Mouse (Mus musculus) liver, embryonic 16.5 days (tissue): Measurements from ENCODE around the gene Fxyd6. TPM values are rescaled to one million over a fixed set of nuclear protein-coding genes. Genes with fewer than 3 reads are reported as not detected.

Source experiments
- ATAC-seq: fragments of 200-750 bp; cut with Nextera tagmentation; 2 replicates; pipeline ENCODE4 v1.8.0; 2017; ENCODE audit warnings: low read depth, mild to moderate bottlenecking, moderate number of reproducible peaks, moderate library complexity
- H3K27ac ChIP-seq: fragments of 300-500 bp; sonication (generic); 2 replicates; pipeline ENCODE4 v1.5.1; 2014; ENCODE audit warnings: mild to moderate bottlenecking, low read length
- H3K27me3 ChIP-seq: fragments of 300-500 bp; sonication (generic); 2 replicates; pipeline ENCODE4 v1.6.1; 2014; ENCODE audit warnings: low read depth, low read length, mixed read lengths; ENCODE audit not compliant: control insufficient read depth, insufficient read depth
- H3K36me3 ChIP-seq: fragments of 300-500 bp; sonication (generic); 2 replicates; pipeline ENCODE4 v1.6.1; 2014; ENCODE audit warnings: mild to moderate bottlenecking; ENCODE audit not compliant: control insufficient read depth, insufficient read depth
- H3K4me1 ChIP-seq: fragments of 300-500 bp; sonication (generic); 2 replicates; pipeline ENCODE4 v1.6.1; 2014; ENCODE audit warnings: low read depth, low read length, mixed read lengths; ENCODE audit not compliant: control insufficient read depth
- H3K4me2 ChIP-seq: fragments of 300-500 bp; sonication (generic); 2 replicates; pipeline ENCODE4 v1.6.1; 2014; ENCODE audit warnings: low read depth, low read length, mixed read lengths
- H3K4me3 ChIP-seq: fragments of 300-500 bp; sonication (generic); 2 replicates; pipeline ENCODE4 v1.5.1; 2014; ENCODE audit warnings: low read depth, mild to moderate bottlenecking, low read length
- H3K9ac ChIP-seq: fragments of 300-500 bp; sonication (generic); 2 replicates; pipeline ENCODE4 v1.6.1; 2014; ENCODE audit warnings: low read depth, low read length
- H3K9me3 ChIP-seq: fragments of 300-500 bp; sonication (generic); replicated peaks from 2 replicates; pipeline ENCODE4 v1.6.1; 2016; ENCODE audit warnings: low read length; ENCODE audit not compliant: control insufficient read depth
- WGBS: fragments of 180-500 bp; shearing (Covaris S2); extraction: QIAGEN DNeasy Blood & Tissue Kit; methylation state at CpG from one replicate; pipeline ENCODE4 v1.1.7; 2014; ENCODE audit not compliant: insufficient replicate concordance; 5-methylcytosine and 5-hydroxymethylcytosine counted together
- polyA plus RNA-seq: library from polyadenylated mRNA; unstranded; fragments of >200 nt; fragmentation: Nextera tagmentation; extraction: Ambion mirVana; gene quantifications from 2 replicates; pipeline ENCODE4 v1.2.1, GENCODE M21; 2015

The Fxyd6 gene
- polyA plus RNA-seq, 1 experiment from 2014 or later, result 2.2 TPM

- H3K27ac ChIP-seq, result no peak overlapping the region
- H3K4me3 ChIP-seq, result no peak overlapping the region
- peaks cover 17% of the 10 kb centered on the region for H3K27me3 ChIP-seq
- H3K9me3 ChIP-seq, result no peaks in the 10 kb centered on the region
- no peak for ATAC-seq
- WGBS, result 30% methylated on average over 5 of the region's 5 CpGs
- no peak overlapping the region for H3K9ac ChIP-seq
- no peak overlapping the region for H3K4me2 ChIP-seq
- H3K36me3 ChIP-seq, result no peaks in the 10 kb centered on the region
- H3K4me1 ChIP-seq, result no peaks in the 10 kb centered on the region
Observed at GRCm38 (mm10) chr9:45368341-45368901, 1.6 kb upstream of the Fxyd6 start.

- peaks cover 17% of the 10 kb centered on the region for H3K27me3 ChIP-seq
- 15% methylated on average over 25 of the region's 25 CpGs for WGBS
- H3K9ac ChIP-seq, result no peak overlapping the region
- no peak for ATAC-seq
- peak overlapping the region; percentile 35 for H3K4me2 ChIP-seq
- H3K4me3 ChIP-seq, result peak overlapping the region; percentile 14; the same call in 1 of the 2 replicates
- no peaks in the 10 kb centered on the region for H3K36me3 ChIP-seq
- no peak overlapping the region for H3K27ac ChIP-seq
- no peaks in the 10 kb centered on the region for H3K9me3 ChIP-seq
- no peaks in the 10 kb centered on the region for H3K4me1 ChIP-seq
Observed at GRCm38 (mm10) chr9:45370616-45371336, 791 bp downstream of the Fxyd6 start.

GRCm38 (mm10) chr9:45371337-45371707, 1.3 kb downstream of the Fxyd6 start:
- H3K4me1 ChIP-seq, result no peaks in the 10 kb centered on the region
- H3K27me3 ChIP-seq, result peaks cover 17% of the 10 kb centered on the region
- H3K4me2 ChIP-seq, result no peak overlapping the region
- no peak overlapping the region for H3K9ac ChIP-seq
- no peak for ATAC-seq
- no peak overlapping the region for H3K4me3 ChIP-seq
- H3K27ac ChIP-seq, result no peak overlapping the region
- no peaks in the 10 kb centered on the region for H3K9me3 ChIP-seq
- no peaks in the 10 kb centered on the region for H3K36me3 ChIP-seq
- 33% methylated on average over 2 of the region's 2 CpGs for WGBS

GRCm38 (mm10) chr9:45373896-45374295, 3.9 kb downstream of the Fxyd6 start:
- H3K36me3 ChIP-seq, result no peaks in the 10 kb centered on the region
- H3K4me1 ChIP-seq, result no peaks in the 10 kb centered on the region
- no peak overlapping the region for H3K27ac ChIP-seq
- ATAC-seq, result no peak
- H3K9me3 ChIP-seq, result no peaks in the 10 kb centered on the region
- no peak overlapping the region for H3K4me3 ChIP-seq
- H3K27me3 ChIP-seq, result peaks cover 17% of the 10 kb centered on the region
- no peak overlapping the region for H3K9ac ChIP-seq
- WGBS, result 31% methylated on average over 3 of the region's 3 CpGs
- H3K4me2 ChIP-seq, result no peak overlapping the region

GRCm38 (mm10) chr9:45374988-45375502, 5.1 kb downstream of the Fxyd6 start:
- no peak for ATAC-seq

GRCm38 (mm10) chr9:45376427-45376826, 6.4 kb downstream of the Fxyd6 start:
- no peaks in the 10 kb centered on the region for H3K36me3 ChIP-seq
- WGBS, result 34% methylated on average over 4 of the region's 4 CpGs
- no peaks in the 10 kb centered on the region for H3K9me3 ChIP-seq
- H3K9ac ChIP-seq, result no peak overlapping the region
- no peaks in the 10 kb centered on the region; the same call in 1 of the 2 replicates for H3K27me3 ChIP-seq
- no peak overlapping the region for H3K27ac ChIP-seq
- ATAC-seq, result no peak
- H3K4me2 ChIP-seq, result no peak overlapping the region
- H3K4me1 ChIP-seq, result no peaks in the 10 kb centered on the region
- H3K4me3 ChIP-seq, result no peak overlapping the region

More at GRCm38 (mm10) chr9:45374988-45375502, 5.1 kb downstream of the Fxyd6 start:
- Histone ChIP-seq H3K4me3 (no peak overlapping the region), H3K9me3 (no peaks in the 10 kb centered on the region), H3K27ac (no peak overlapping the region), H3K36me3 (no peaks in the 10 kb centered on the region), H3K4me2 (no peak overlapping the region), H3K9ac (no peak overlapping the region), H3K27me3 (peaks cover 10% of the 10 kb centered on the region), H3K4me1 (no peaks in the 10 kb centered on the region)
- 65% methylated on average over 6 of the region's 6 CpGs for WGBS

- no peak for ATAC-seq
- Histone ChIP-seq H3K27me3 (no peaks in the 10 kb centered on the region), H3K36me3 (no peaks in the 10 kb centered on the region), H3K4me1 (no peaks in the 10 kb centered on the region), H3K27ac (no peak overlapping the region), H3K4me2 (no peak overlapping the region), H3K4me3 (no peak overlapping the region), H3K9me3 (no peaks in the 10 kb centered on the region), H3K9ac (no peak overlapping the region)
- WGBS, result 58% methylated on average over 2 of the region's 2 CpGs
Observed at GRCm38 (mm10) chr9:45376883-45377282, 6.9 kb downstream of the Fxyd6 start.

- H3K9me3 ChIP-seq, result no peaks in the 10 kb centered on the region
- no peaks in the 10 kb centered on the region for H3K4me1 ChIP-seq
- 42% methylated on average over 10 of the region's 10 CpGs for WGBS
- H3K9ac ChIP-seq, result no peak overlapping the region
- ATAC-seq, result no peak
- no peak overlapping the region for H3K27ac ChIP-seq
- no peak overlapping the region for H3K4me2 ChIP-seq
- no peaks in the 10 kb centered on the region for H3K27me3 ChIP-seq
- H3K4me3 ChIP-seq, result no peak overlapping the region
- no peaks in the 10 kb centered on the region for H3K36me3 ChIP-seq
Observed at GRCm38 (mm10) chr9:45380411-45381251, 10.6 kb downstream of the Fxyd6 start.
